Mouse (Mus musculus): ENCODE measurements around the gene Necab3.

DNA sequence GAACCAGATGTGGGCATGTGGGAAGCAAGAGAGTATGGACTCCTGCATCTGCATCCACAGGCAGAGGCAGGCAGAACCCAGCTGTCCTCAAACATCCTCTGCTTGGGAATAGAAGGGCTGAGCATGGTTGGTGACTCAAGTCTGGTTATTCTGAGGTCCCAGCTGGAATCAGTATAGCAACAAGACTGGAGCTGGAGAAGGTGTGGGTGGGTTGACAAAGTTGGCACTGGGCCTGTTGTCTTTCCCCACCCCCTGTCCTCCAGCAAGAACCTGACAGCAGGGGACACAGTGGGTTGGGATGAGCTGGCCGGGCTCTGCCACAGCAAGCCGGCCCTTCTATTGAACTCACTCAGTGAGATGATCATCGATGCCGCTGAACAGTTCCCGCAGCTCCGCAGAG is 3.5 kb downstream of the Necab3 start:
- no peak for TF ChIP-seq CTCF (IDR thresholded peaks at IDR 0.05; ENCODE audit: low read depth, low read length)
- no peak for TF ChIP-seq POLR2AphosphoS5 (IDR thresholded peaks at IDR 0.05; ENCODE audit: insufficient replicate concordance, low read depth, low read length)
